Mouse (Mus musculus) MEL (cell line): ENCODE data around the gene Vill. TPM values are rescaled to one million over a fixed set of nuclear protein-coding genes. Genes with fewer than 3 reads are reported as not detected.

Source experiments
- DNase-seq: peaks from one replicate; pipeline ENCODE4 v3.0.0; 2011; ENCODE audit warnings: low read depth, low spot score
- H3K27ac ChIP-seq: 2 replicates; pipeline ENCODE4 v1.5.1; 2012; ENCODE audit warnings: low read depth, mild to moderate bottlenecking, control low read depth, low read length, moderate library complexity; ENCODE audit not compliant: control insufficient read depth
- H3K27me3 ChIP-seq, 2 experiments: fragments of 150-350 bp in 1 of 2; sonication (generic) in 1 of 2; 2 replicates each; pipeline ENCODE4 v1.6.1; 2012; ENCODE audit warnings: low read length in 2 of 2, mild to moderate bottlenecking in 2 of 2, improper control_type of control experiment in 1 of 2, moderate library complexity in 1 of 2; ENCODE audit not compliant: insufficient read depth in 2 of 2, control insufficient read depth in 1 of 2
- H3K36me3 ChIP-seq, 2 experiments: 2 replicates each; pipeline ENCODE4 v1.6.1; 2012 to 2014; ENCODE audit warnings: low read length in 2 of 2, improper control_type of control experiment in 1 of 2, inconsistent platforms in 1 of 2, mild to moderate bottlenecking in 1 of 2; ENCODE audit not compliant: insufficient read depth in 2 of 2, control insufficient read depth in 1 of 2
- H3K4me1 ChIP-seq, 2 experiments: fragments of 150-350 bp in 1 of 2; sonication (generic) in 1 of 2; 2 replicates each; pipeline ENCODE4 v1.6.1; 2012; ENCODE audit warnings: low read length in 2 of 2, improper control_type of control experiment in 1 of 2, mild to moderate bottlenecking in 1 of 2; ENCODE audit not compliant: insufficient read depth in 2 of 2, control insufficient read depth in 1 of 2
- H3K4me3 ChIP-seq, 2 experiments: fragments of 150-350 bp in 1 of 2; sonication (generic) in 1 of 2; 2 replicates each; pipeline ENCODE4 v1.5.1; 2012; ENCODE audit warnings: low read depth in 2 of 2, low read length in 2 of 2, mild to moderate bottlenecking in 2 of 2, moderate library complexity in 2 of 2, control low read depth in 1 of 2, improper control_type of control experiment in 1 of 2; ENCODE audit not compliant: control insufficient read depth in 1 of 2, insufficient read depth in 1 of 2
- H3K79me2 ChIP-seq: 2 replicates; pipeline ENCODE4 v1.6.1; 2012; ENCODE audit warnings: mild to moderate bottlenecking, low read length, moderate library complexity; ENCODE audit not compliant: control insufficient read depth, poor library complexity, insufficient read depth
- H3K9ac ChIP-seq: 2 replicates; pipeline ENCODE4 v1.6.1; 2012; ENCODE audit warnings: low read depth, mild to moderate bottlenecking, control low read depth, low read length, moderate library complexity; ENCODE audit not compliant: control insufficient read depth, poor library complexity, severe bottlenecking
- H3K9me3 ChIP-seq: fragments of 150-350 bp; sonication (generic); replicated peaks from 2 replicates; pipeline ENCODE4 v1.6.1; 2012; ENCODE audit warnings: mild to moderate bottlenecking, low read length, improper control_type of control experiment, moderate library complexity; ENCODE audit not compliant: insufficient read depth
- E2F4 ChIP-seq: IDR thresholded peaks from 2 replicates; pipeline ENCODE4 v1.6.1; 2011; ENCODE audit warnings: low read depth, low read length, improper control_type of control experiment, borderline replicate concordance
- ETS1 ChIP-seq: IDR thresholded peaks from 2 replicates; pipeline ENCODE4 v1.6.1; 2012; ENCODE audit warnings: low read depth, mild to moderate bottlenecking, inconsistent platforms, low read length, improper control_type of control experiment, moderate library complexity
- KAT2A ChIP-seq: conservative IDR thresholded peaks from 2 replicates; pipeline ENCODE4 v1.6.1; 2012; ENCODE audit warnings: low read depth, low read length, improper control_type of control experiment, inconsistent platforms
- MAX ChIP-seq: IDR thresholded peaks from 2 replicates; pipeline ENCODE4 v1.6.1; 2011; ENCODE audit warnings: low read length, improper control_type of control experiment
- MEF2A ChIP-seq: IDR thresholded peaks from 2 replicates; pipeline ENCODE4 v1.6.1; 2014; ENCODE audit warnings: low read depth, mild to moderate bottlenecking, inconsistent platforms, low read length, improper control_type of control experiment; ENCODE audit not compliant: poor library complexity, insufficient replicate concordance, severe bottlenecking; ENCODE audit errors: extremely low read depth
- MYB ChIP-seq: IDR thresholded peaks from 2 replicates; pipeline ENCODE4 v1.6.1; 2011; ENCODE audit warnings: mild to moderate bottlenecking, low read depth, low read length, improper control_type of control experiment
- MYC ChIP-seq: IDR thresholded peaks from 2 replicates; pipeline ENCODE4 v1.6.1; 2011; ENCODE audit warnings: low read depth, mild to moderate bottlenecking, low read length, improper control_type of control experiment, moderate library complexity
- NELFE ChIP-seq: IDR thresholded peaks from 2 replicates; pipeline ENCODE4 v1.6.1; 2011; ENCODE audit warnings: low read depth, low read length, improper control_type of control experiment
- NRF1 ChIP-seq: IDR thresholded peaks from 2 replicates; pipeline ENCODE4 v1.6.1; 2014; ENCODE audit warnings: low read depth, mild to moderate bottlenecking, inconsistent platforms, low read length, improper control_type of control experiment, moderate library complexity; ENCODE audit not compliant: poor library complexity, insufficient read depth, severe bottlenecking
- POLR2AphosphoS2 ChIP-seq: IDR thresholded peaks from 2 replicates; pipeline ENCODE4 v1.6.1; 2011; ENCODE audit warnings: low read length, improper control_type of control experiment
- RAD21 ChIP-seq: IDR thresholded peaks from 2 replicates; pipeline ENCODE4 v1.6.1; 2011; ENCODE audit warnings: mild to moderate bottlenecking, low read depth, low read length, improper control_type of control experiment
- TBP ChIP-seq: IDR thresholded peaks from 2 replicates; pipeline ENCODE4 v1.8.0; 2011; ENCODE audit warnings: low read depth, low read length, improper control_type of control experiment
- UBTF ChIP-seq: IDR thresholded peaks from 2 replicates; pipeline ENCODE4 v1.6.1; 2012; ENCODE audit warnings: low read depth, mild to moderate bottlenecking, inconsistent platforms, low read length, improper control_type of control experiment, moderate library complexity, borderline replicate concordance; ENCODE audit not compliant: insufficient read depth
- USF2 ChIP-seq, 2 experiments: IDR thresholded peaks; 2 replicates each; pipeline ENCODE4 v1.6.1; 2011 to 2012; ENCODE audit warnings: improper control_type of control experiment in 2 of 2, low read length in 2 of 2, borderline replicate concordance in 1 of 2, inconsistent platforms in 1 of 2, low read depth in 1 of 2, mild to moderate bottlenecking in 1 of 2; ENCODE audit not compliant: insufficient read depth in 1 of 2
- ZMIZ1 ChIP-seq: IDR thresholded peaks from 2 replicates; pipeline ENCODE4 v1.6.1; 2012; ENCODE audit warnings: low read depth, mild to moderate bottlenecking, inconsistent platforms, low read length, improper control_type of control experiment, moderate library complexity
- ZNF384 ChIP-seq: IDR thresholded peaks from 2 replicates; pipeline ENCODE4 v1.6.1; 2012; ENCODE audit warnings: low read depth, mild to moderate bottlenecking, inconsistent platforms, low read length, improper control_type of control experiment
- polyA plus RNA-seq, 2 experiments: library from polyadenylated mRNA; stranded (reverse) in 1 of 2; unstranded in 1 of 2; fragments of >175 nt in 1 of 2; fragments of >200 nt in 1 of 2; gene quantifications; 2 replicates each; pipeline versions ENCODE4 v1.2.1 to v1.2.4; 2012; ENCODE audit warnings: low replicate concordance in 2 of 2, low read depth in 1 of 2; ENCODE audit not compliant: insufficient read length in 2 of 2, insufficient read depth in 1 of 2, missing spikeins in 1 of 2
- total RNA-seq: library from RNA; depleted of rRNA; stranded (reverse); fragments of 300-350 nt; gene quantifications from 2 replicates; pipeline ENCODE4 v1.2.3, GENCODE M21; 2012

The Vill gene
- total and polyA plus RNA-seq, 3 experiments: 76.2 to 197 (median 90.9) TPM

DNA sequence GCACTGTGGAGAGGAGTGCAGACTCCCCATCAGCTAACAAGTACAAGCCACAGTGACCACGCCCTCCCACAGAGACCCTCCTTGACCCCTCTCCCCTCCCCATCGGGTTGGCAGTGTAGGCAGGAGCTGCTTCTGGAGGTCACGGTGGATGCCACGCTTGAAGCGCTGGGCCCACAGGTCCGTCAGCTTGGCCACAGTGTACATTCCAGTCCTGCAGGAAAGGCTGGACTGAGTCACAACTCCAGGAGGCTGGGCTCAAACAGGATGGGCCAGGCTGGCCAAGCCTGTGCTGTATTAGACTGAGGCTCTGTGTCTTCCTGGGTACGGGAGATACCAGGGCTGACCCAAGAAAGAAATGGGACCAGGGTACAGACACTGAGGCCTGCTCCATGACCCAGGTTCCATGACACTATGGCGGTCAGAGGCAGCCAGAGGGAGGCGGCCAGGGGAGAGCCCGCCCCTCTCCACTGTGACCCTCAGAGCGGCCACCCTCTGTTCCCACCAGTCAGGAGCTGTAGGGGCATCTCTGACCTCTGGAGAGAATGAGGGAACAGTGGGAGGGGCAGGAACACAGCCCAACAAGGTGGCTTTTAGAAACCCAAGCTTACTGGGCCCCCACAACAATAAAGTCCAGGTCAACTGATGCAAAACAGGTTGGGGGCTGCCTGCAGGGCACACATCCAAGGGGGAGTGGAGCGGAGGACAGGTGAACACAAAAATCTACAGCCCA is 39.2 kb downstream of the Vill start:
- H3K4me3 ChIP-seq: no peak overlapping the region
- no peaks in the 10 kb centered on the region for H3K9me3 ChIP-seq
- TF ChIP-seq ETS1 (no peak), KAT2A (no peak), MAX (no peak), TBP (no peak), NELFE (no peak), MYC (no peak), ZMIZ1 (no peak), ZNF384 (no peak), E2F4 (no peak), NRF1 (no peak), RAD21 (no peak)
- TF ChIP-seq, all 39 proteins: peak for 0
- DNase-seq: no peak
- Histone ChIP-seq H3K27ac (no peak overlapping the region), H3K27me3 (no peaks in the 10 kb centered on the region; a peak in 1 of 4 replicates), H3K4me1 (0 out of 4 replicates have a peak, but pooled peaks cover 0 to 5% of the 10 kb centered on the region in 2 experiments), H3K36me3 (no peaks in the 10 kb centered on the region), H3K9ac (no peak overlapping the region), H3K79me2 (no peaks in the 10 kb centered on the region)

GRCm38 (mm10) chr9:119092473-119093418 is 40.2 kb downstream of the Vill start:
- Histone ChIP-seq H3K9ac (no peak overlapping the region), H3K79me2 (no peaks in the 10 kb centered on the region), H3K27ac (no peak overlapping the region), H3K9me3 (no peaks in the 10 kb centered on the region), H3K4me3 (no peak overlapping the region), H3K27me3 (peaks cover 2% of the 10 kb centered on the region in 2 experiments; a peak in 2 of 4 replicates), H3K4me1 (0 out of 4 replicates have a peak, but pooled peaks cover 0 to 3% of the 10 kb centered on the region in 2 experiments), H3K36me3 (no peaks in the 10 kb centered on the region)
- no peak for DNase-seq
- no peak for TF ChIP-seq POLR2AphosphoS2
- TF ChIP-seq MAX: no peak
- TF ChIP-seq UBTF: no peak
- no peak for TF ChIP-seq MEF2A
- no peak for TF ChIP-seq ZNF384
- TF ChIP-seq USF2 (IDR thresholded peaks at IDR 0.05; ENCODE audit: borderline replicate concordance in 1 of 2, insufficient read depth in 1 of 2, low read depth in 1 of 2, low read length in 2 of 2): no peak
- no peak for TF ChIP-seq MYB
